Mouse (Mus musculus) erythroblast, embryonic 14.5 days (primary cell): ENCODE measurements around the gene Dgcr8.

Source experiments
- GATA1 ChIP-seq: IDR thresholded peaks from 2 replicates; pipeline ENCODE4 v1.6.1; 2012; ENCODE audit warnings: low read length, inconsistent platforms, mixed read lengths
- TAL1 ChIP-seq: IDR thresholded peaks from 3 replicates; pipeline ENCODE4 v1.6.1; 2012; ENCODE audit warnings: low read length, inconsistent platforms, mixed read lengths

GRCm38 (mm10) chr16:18321443-18321842 lies 32.4 kb upstream of the Dgcr8 start:
- no peak for TF ChIP-seq GATA1
- no peak for TF ChIP-seq TAL1
